Mouse (Mus musculus) CH12.LX (cell line): ENCODE measurements at regions not wholly inside any gene's neighbourhood (a gene's known extent, or its start where the extent isn't known, plus 50 kb on each side); places are given as distances from the start of the nearest gene placed in this dataset.

ENCODE experiments used
- CTCF ChIP-seq, 2 experiments: IDR thresholded peaks in 1 of 2; conservative IDR thresholded peaks in 1 of 2; 2 replicates each; pipeline ENCODE4 v1.5.1; 2011 to 2012; ENCODE audit warnings: low read depth in 2 of 2, low read length in 2 of 2, improper control_type of control experiment in 1 of 2, inconsistent platforms in 1 of 2, mild to moderate bottlenecking in 1 of 2, moderate library complexity in 1 of 2
- E2F4 ChIP-seq: IDR thresholded peaks from 2 replicates; pipeline ENCODE4 v1.6.1; 2011; ENCODE audit warnings: low read depth, low read length, improper control_type of control experiment; ENCODE audit not compliant: insufficient replicate concordance
- JUND ChIP-seq: conservative IDR thresholded peaks from 2 replicates; pipeline ENCODE4 v1.6.1; 2011; ENCODE audit warnings: low read depth, low read length, improper control_type of control experiment
- MAX ChIP-seq: IDR thresholded peaks from 2 replicates; pipeline ENCODE4 v1.6.1; 2011; ENCODE audit warnings: low read length, improper control_type of control experiment
- NELFE ChIP-seq: IDR thresholded peaks from 2 replicates; pipeline ENCODE4 v1.6.1; 2011; ENCODE audit warnings: low read depth, low read length, improper control_type of control experiment
- SMC3 ChIP-seq: IDR thresholded peaks from 2 replicates; pipeline ENCODE4 v1.6.1; 2011; ENCODE audit warnings: low read depth, low read length, improper control_type of control experiment
- ZC3H11A ChIP-seq: IDR thresholded peaks from 2 replicates; pipeline ENCODE4 v1.6.1; 2012; ENCODE audit warnings: low read depth, mild to moderate bottlenecking, inconsistent platforms, low read length, improper control_type of control experiment

DNA sequence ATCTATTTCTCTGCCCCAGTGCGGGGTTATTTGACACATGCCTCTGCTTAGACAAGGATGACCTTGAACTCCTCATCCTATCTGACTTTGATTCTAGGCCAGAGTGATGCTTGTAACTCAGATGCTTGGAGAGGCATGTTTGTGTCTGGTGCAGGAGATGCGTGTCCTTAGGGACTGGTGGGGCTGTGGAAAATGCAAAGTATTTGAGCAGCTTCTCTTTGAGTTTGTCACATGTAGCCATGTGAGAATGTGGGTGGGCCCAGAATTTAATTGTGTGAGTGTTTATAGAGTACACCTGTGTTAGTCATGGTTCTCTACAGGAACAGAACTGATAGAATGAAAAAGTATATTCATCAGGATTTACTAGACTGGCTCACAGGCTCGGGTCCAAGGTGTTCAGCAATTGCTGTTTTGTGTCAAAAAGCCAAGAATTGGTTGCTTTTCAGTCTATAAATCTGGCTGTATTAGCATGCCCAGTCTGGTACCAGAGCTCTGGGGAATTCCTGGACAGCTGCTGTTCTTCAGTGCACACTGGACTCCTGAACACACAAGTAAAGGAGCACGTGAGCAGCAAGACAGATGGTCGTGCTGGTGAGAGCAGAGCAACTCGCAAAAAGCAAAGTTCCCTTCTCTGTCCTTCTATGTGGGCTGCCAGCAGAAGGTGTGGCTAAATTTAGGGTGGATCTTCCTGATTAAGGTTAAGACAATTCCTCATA lies 54.5 kb upstream of the Ube2e1 start:
- TF ChIP-seq NELFE (no peak), MAX (no peak), JUND (no peak), E2F4 (no peak), ZC3H11A (no peak), CTCF (conservative IDR thresholded peaks at IDR 0.05 in 1 of 2, IDR thresholded peaks at IDR 0.05 in 1 of 2; ENCODE audit: low read depth in 2 of 2, low read length in 2 of 2) (no peak), SMC3 (no peak)
